Mouse (Mus musculus) MEL (cell line): Measurements from ENCODE around the gene Trim37.

ENCODE experiments used
- CTCF ChIP-seq, 3 experiments: IDR thresholded peaks in 2 of 3; conservative IDR thresholded peaks in 1 of 3; 2 replicates each; pipeline ENCODE4 v1.5.1; 2011 to 2012; ENCODE audit warnings: low read length in 3 of 3, low read depth in 2 of 3, mild to moderate bottlenecking in 2 of 3, improper control_type of control experiment in 1 of 3, inconsistent platforms in 1 of 3, mixed read lengths in 1 of 3, moderate library complexity in 1 of 3; ENCODE audit not compliant: control insufficient read depth in 1 of 3, insufficient read depth in 1 of 3, poor library complexity in 1 of 3, severe bottlenecking in 1 of 3
- EP300 ChIP-seq, 2 experiments: IDR thresholded peaks; 2 replicates each; pipeline ENCODE4 v1.6.1; 2011; ENCODE audit warnings: improper control_type of control experiment in 2 of 2, low read length in 2 of 2, low read depth in 1 of 2, mild to moderate bottlenecking in 1 of 2
- KAT2A ChIP-seq: conservative IDR thresholded peaks from 2 replicates; pipeline ENCODE4 v1.6.1; 2012; ENCODE audit warnings: low read depth, low read length, improper control_type of control experiment, inconsistent platforms
- MAFK ChIP-seq: IDR thresholded peaks from 2 replicates; pipeline ENCODE4 v1.6.1; 2011; ENCODE audit warnings: low read depth, mild to moderate bottlenecking, low read length, improper control_type of control experiment, borderline replicate concordance
- NELFE ChIP-seq: IDR thresholded peaks from 2 replicates; pipeline ENCODE4 v1.6.1; 2011; ENCODE audit warnings: low read depth, low read length, improper control_type of control experiment
- POLR2A ChIP-seq, 2 experiments: IDR thresholded peaks; 2 replicates each; pipeline ENCODE4 v1.6.1; 2011 to 2012; ENCODE audit warnings: low read length in 2 of 2, mild to moderate bottlenecking in 2 of 2, control low read depth in 1 of 2, improper control_type of control experiment in 1 of 2, low read depth in 1 of 2, moderate library complexity in 1 of 2; ENCODE audit not compliant: control insufficient read depth in 1 of 2, insufficient read depth in 1 of 2, poor library complexity in 1 of 2
- ZC3H11A ChIP-seq: IDR thresholded peaks from 2 replicates; pipeline ENCODE4 v1.6.1; 2012; ENCODE audit warnings: low read depth, mild to moderate bottlenecking, inconsistent platforms, low read length, improper control_type of control experiment
- ZNF384 ChIP-seq: IDR thresholded peaks from 2 replicates; pipeline ENCODE4 v1.6.1; 2012; ENCODE audit warnings: low read depth, mild to moderate bottlenecking, inconsistent platforms, low read length, improper control_type of control experiment

GRCm38 (mm10) chr11:87263946-87264345 lies 137.1 kb downstream of the Trim37 start:
- TF ChIP-seq EP300 (IDR thresholded peaks at IDR 0.05; ENCODE audit: low read depth in 1 of 2, low read length in 2 of 2) (no peak), MAFK (no peak), ZC3H11A (no peak), KAT2A (no peak), ZNF384 (no peak), POLR2A (IDR thresholded peaks at IDR 0.05; ENCODE audit: control insufficient read depth in 1 of 2, insufficient read depth in 1 of 2, low read depth in 1 of 2, low read length in 2 of 2, poor library complexity in 1 of 2) (no peak), NELFE (no peak), CTCF (IDR thresholded peaks at IDR 0.05 in 2 of 3, conservative IDR thresholded peaks at IDR 0.05 in 1 of 3; ENCODE audit: control insufficient read depth in 1 of 3, insufficient read depth in 1 of 3, low read depth in 2 of 3, low read length in 3 of 3, poor library complexity in 1 of 3, severe bottlenecking in 1 of 3) (no peak)
